Mouse (Mus musculus): ENCODE measurements around the gene Ccdc85b.

Gene Ccdc85b

GRCm38 (mm10) chr19:5456241-5456921 lies 1.3 kb downstream of the Ccdc85b start:
- no peak for DNase-seq (ENCODE audit: low spot score in 2 of 2)

DNA sequence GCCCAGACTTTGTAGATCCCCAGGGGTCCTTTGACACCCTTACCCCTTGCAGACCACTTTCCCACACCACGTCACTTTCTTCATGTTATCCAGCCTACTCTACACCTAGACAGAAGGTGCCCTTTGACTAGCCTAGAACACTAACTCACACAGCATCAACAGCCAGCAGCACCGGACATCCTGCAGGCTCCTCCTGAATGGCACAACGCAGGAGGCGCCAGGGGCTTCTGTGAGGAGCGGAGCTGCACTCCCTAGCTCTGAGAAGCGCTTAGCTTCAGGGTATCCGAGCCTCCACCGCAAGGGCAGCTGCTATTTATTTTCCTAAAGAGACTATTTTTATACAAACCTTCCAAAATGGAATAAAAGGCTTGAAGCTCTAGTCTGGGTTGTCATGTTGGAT lies 2.1 kb downstream of the Ccdc85b start:
- DNase-seq (ENCODE audit: low spot score in 2 of 2) = no peak

GRCm38 (mm10) chr19:5455037-5455436 lies 2.7 kb downstream of the Ccdc85b start:
- no peak for DNase-seq (ENCODE audit: low spot score in 2 of 2)

DNA sequence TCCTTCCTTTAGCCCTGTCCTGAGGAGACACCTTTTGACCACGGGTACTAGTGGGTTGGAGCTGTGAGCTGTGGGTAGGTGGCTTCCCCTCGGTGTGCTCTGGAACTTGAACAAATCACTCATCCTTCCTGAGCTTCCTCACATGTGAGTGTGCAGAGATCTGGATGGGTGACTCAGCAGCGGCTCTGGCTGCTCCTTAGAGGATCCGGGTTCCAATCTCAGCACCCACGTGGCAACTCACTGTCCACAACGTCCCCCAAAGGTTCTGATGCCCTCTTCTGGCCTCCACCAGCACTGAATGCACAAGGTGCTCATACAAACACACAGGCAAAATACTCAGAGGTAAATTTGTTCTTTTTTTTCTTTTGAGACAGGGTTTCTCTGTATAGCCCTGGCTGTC lies 5.9 kb downstream of the Ccdc85b start:
- no peak for DNase-seq (ENCODE audit: low spot score in 2 of 2)

DNA sequence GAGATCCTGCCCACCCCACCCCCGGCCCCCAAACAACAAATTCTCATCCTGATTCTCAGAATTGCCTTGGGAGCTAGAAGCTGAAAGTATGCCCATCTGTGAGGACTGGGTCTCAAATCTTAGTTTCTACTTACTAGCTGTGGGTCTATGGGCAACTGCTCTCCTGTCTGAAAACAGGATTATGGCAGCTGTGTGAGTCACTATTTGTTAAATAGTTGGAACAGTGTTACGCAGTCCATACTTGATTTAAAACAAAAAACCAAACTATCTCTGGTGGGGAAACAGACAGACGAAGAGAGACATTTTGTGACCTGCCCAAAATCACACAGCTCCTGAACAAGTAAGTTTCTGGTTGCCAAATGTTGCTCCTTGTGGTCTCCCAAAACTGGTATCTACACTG lies 8.0 kb downstream of the Ccdc85b start:
- no peak for DNase-seq (ENCODE audit: low spot score in 2 of 2)

- no peak for DNase-seq (ENCODE audit: low spot score in 2 of 2)
These were observed 9.1 kb downstream of the Ccdc85b start for GRCm38 (mm10) chr19:5448354-5449150.

DNA sequence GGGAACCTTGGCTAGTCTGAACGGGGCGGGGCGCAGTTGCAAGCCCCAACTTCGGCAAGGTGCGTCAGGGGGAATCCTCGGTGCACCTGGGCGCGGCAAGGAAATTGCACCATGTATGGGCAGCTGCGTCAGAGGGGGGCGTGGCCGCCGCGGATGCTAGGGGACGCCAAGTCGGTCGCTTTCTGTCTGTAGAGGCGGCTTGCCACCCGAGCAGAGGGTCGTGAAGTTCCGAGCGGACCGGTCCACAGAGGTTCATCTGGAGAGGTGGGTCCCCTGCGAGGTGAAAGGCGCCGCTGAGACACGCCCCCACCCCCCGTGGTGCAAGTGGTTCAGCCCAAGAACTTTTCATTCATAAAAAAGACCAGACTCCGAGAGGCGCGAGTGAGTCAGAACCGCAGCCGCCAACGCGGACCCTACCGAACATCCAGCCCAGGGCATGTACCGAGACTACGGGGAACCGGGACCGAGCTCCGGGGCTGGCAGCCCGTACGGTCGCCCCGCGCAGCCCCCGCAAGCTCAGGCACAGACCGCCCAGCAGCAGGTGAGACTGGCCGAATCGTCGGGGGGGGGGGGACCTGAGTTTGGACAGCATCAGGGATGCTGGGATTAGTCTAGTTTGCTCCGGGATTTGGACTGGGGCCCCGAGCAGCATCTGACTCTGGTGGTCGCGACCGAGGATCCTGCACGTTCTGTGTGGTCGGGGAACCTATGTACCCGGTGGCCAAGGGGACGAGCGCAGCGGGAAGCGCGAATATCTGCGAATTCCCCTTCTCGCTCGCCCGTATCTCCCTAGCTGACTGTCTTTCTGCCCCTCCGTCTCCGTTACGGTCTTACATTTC lies 10.0 kb downstream of the Ccdc85b start, which contains the start of gene Fosl1:
Fosl1 (plus strand) TSS at position 33 of the 839 bp plus-strand sequence.
- DNase-seq (ENCODE audit: low spot score in 2 of 2) = peak; percentile 77

- no peak for DNase-seq (ENCODE audit: low spot score in 2 of 2)
These were observed 11.9 kb downstream of the Ccdc85b start for GRCm38 (mm10) chr19:5445747-5446146.

GRCm38 (mm10) chr19:5444954-5445353 lies 12.7 kb downstream of the Ccdc85b start:
- no peak for DNase-seq (ENCODE audit: low spot score in 2 of 2)

DNA sequence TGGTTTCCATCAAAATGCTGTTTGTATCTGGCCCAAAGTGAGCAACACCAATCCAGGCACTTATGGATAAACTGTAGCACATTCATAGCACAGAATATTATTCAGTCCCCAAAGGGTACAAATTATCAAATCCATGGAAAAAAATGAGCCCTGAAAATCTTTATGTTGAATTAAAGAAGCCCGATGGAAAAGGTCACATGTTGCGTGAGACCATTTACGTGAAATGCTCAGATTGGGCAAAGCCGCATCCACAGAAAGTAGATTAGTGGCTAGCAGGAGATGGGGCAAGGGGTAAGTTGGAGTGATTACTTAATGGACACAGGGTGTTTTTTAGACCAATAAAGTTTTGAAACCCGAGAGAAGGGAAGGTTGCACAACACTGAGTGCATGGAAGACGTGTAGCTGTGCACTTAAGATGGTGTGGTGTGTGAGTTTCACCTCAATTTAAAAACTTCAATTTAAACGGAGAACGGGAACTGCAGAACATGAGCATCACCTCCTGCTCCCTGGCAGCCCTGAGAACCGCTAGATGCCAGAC lies 13.3 kb downstream of the Ccdc85b start:
- no peak for DNase-seq (ENCODE audit: low spot score in 2 of 2)

GRCm38 (mm10) chr19:5433951-5434350 lies 23.7 kb downstream of the Ccdc85b start:
- no peak for DNase-seq (ENCODE audit: low spot score in 2 of 2)

DNA sequence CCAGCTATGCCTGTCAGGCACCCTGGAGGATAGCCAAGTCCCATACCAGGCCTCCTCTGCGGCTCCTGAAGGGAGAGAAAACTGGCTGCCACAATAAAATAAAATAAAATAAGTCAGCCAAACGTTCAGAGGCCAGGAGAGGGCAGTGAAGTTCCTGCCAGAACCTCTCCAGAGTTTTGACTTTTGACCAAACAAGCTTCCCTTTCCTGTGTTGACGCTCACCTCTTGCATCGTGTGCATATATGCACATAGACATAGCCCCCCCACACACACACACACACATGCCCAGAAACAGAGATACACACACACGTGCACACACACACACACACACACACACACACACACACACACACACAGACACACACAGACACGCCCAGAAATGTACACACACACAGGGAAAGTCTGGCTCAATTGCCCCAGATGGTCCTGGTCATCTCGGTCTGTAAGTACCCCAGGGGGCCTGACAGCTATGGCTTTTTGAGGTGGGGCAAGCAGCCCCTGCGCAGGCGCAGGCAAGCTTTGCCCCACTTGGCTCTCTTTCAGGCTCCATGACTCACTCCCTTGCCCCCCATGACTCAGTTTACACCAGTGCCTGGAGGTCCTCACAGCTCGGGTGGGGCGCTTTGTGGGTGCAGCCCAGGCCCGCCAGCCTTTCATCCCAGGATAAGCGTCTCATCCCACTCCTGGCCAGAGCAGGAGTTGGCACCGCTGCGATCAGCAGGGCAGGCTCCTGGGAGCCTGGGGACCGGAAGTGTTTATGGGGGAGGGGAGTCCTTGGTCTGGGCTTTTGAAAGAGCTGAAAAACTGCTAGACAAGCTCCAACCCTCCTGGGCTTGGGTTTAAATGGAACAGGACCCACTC lies 24.5 kb downstream of the Ccdc85b start:
- DNase-seq (ENCODE audit: low spot score in 2 of 2) = peak; percentile 44 to 66

- DNase-seq (ENCODE audit: low spot score in 2 of 2) = no peak
These were observed 25.7 kb downstream of the Ccdc85b start for GRCm38 (mm10) chr19:5431911-5432464.

DNA sequence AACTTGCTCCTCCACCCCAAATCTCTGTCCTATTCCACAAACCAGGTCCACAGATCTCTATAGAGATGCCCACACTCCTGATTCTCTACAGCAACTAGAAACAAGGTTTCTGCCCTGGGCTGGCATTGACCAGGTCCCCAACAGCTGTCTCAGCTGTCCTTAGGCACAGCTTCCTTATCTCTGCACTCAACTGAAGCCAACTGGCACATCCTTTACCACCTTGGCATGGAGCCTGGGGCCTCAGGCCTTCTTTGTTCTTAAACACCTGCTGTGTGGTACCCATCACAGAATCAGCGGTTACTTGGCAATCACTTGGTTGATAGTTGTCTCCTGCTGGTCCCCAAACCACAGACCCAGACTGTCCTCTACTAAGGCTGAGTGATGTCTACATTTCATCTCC lies 27.3 kb downstream of the Ccdc85b start:
- no peak for DNase-seq (ENCODE audit: low spot score in 2 of 2)

DNA sequence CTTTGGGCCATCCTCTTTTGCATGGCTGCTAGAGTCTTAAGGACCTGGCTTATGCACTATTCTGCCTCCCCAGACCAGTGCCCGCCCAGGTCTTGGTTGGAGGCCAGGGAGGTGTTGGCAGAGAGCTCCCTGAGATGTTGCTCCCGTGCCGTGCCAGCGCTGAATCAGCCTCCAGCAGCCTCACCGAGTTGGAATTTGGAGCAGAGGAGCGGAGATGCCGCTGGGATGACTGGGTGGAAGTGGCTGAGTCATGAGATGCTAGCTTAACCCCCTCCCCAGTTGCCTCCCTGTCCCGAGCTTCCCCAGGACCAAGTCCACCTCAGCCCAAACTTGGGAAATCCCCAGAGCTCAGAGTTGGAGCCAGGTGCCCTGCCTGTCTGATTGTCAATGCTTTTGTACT lies 27.9 kb downstream of the Ccdc85b start:
- DNase-seq (ENCODE audit: low spot score in 2 of 2) = peak in 1 of 2 experiments; percentile 80

DNA sequence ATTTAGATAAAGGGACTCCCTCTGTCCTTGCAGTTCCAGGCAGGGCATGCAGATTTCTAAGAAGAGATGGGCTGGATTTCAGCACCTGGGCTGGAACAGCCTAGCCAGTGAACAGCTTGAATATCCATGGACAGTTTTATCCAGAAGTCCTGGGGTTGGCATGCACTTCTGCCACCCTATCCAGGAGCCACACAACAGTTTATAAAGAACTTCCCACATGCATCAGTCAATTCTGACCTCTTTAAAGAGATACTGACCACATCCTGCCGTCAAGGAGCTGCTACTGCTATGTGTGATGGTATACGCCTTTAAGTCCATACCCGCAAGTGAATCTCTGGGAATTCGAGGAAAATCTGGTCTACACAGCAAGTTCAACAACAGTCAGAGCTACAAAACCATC lies 28.5 kb downstream of the Ccdc85b start:
- no peak for DNase-seq (ENCODE audit: low spot score in 2 of 2)

DNA sequence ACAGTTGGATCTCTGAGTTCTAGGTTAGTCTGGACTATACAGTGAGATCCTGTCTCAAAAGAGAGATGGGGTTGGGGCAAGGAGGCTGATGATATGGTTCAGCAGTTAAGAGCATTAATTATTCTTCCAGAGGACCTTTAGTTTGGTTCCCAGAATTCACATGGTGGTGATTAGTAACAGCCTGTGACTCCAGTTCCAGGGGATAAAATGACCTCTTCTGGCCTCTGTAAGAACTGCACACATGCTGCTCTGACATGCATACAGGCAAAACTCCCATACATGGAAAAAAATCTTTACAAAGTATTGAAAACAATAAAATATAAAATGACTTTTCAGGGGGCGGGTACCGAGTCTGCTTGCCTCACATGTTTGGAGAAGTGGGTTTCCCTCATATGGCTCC lies 29.6 kb downstream of the Ccdc85b start:
- no peak for DNase-seq (ENCODE audit: low spot score in 2 of 2)

DNA sequence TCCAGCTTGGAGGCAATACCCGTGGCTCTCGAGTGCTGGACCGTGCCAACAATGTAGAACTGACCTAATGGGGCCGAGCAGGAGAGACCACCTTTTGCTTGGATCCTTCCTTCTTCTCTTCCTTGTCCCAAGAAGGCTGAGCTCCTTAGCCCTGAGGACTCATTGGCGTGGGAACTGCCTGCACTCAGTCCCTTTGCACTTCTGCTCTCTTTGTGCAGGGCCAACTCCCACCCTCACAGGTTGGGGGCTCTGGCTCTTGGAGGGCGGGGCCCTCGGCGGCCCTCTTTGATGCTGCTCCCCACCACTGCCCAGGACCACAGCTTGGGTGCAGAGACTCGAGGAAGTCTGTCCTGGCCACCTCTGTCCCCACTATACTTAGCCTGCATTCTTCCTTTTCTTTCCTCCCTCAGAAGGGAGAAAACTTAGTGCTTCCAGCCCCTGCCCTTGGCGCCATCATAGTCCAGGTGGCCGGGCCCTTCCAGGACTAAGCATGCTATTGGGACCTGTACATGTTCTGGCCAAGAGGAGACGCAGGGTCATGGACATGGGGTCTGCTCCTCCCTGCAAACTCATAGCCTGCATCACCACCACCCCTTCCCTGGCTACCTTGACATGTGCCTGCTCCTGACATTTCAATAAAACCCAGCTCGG lies 30.9 kb downstream of the Ccdc85b start:
- DNase-seq (ENCODE audit: low spot score in 2 of 2) = no peak

GRCm38 (mm10) chr19:5425906-5426565 lies 31.7 kb downstream of the Ccdc85b start:
- no peak for DNase-seq (ENCODE audit: low spot score in 2 of 2)

Data from urinary bladder, postnatal 36 days (tissue).